Mouse (Mus musculus): Measurements from ENCODE around the gene A430005L14Rik. TPM values are rescaled to one million over a fixed set of nuclear protein-coding genes. Genes with fewer than 3 reads are reported as not detected.

The A430005L14Rik gene
- 117 and 121 TPM in 2 replicates for polyA plus RNA-seq (2012)

DNA sequence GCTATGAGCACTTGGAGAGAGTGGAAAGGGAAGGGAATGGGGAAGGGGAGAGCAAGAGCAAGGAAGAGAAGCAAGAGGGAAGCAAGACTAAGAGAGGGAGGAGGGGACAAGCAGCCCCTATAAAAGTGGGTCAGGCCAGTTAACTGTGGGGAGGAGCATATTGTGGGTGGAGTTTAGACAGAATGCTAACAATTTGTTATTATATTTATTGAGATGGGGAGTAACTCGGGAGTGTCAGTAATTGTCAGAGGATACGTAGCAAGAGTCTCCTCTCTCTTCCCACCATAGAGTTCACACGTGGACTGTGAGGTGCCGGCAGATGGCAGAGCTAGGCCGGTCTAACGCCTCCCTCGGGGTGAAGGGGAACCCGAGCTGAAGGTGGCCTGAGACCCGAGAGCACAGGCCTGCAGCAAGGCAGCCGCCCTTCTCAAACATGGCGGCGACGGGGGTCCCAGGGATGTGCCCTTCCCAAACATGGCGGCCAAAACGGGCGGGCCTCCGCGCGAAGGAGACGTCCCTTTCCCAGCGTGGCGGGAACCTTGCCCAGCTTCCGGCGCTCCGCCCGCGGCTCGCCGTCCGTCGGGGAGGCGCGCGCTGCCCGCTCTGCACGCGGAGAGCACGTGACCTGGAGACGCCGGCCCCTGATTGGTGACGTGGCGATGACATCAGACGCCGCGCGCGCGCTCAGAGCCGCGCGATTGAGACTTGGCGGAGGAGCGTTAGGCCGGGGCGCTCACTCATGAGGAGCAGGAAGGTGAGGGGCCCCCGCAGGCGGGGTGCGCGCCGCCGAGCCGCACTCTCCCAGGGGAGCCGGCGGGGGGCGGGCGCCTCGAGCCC lies at the start of gene A430005L14Rik:
Gene A430005L14Rik (plus strand): TSS at position 669 of the 837 bp plus-strand sequence.
- TF ChIP-seq GATA1 (IDR thresholded peaks at IDR 0.05; ENCODE audit: low read length), result no peak

DNA sequence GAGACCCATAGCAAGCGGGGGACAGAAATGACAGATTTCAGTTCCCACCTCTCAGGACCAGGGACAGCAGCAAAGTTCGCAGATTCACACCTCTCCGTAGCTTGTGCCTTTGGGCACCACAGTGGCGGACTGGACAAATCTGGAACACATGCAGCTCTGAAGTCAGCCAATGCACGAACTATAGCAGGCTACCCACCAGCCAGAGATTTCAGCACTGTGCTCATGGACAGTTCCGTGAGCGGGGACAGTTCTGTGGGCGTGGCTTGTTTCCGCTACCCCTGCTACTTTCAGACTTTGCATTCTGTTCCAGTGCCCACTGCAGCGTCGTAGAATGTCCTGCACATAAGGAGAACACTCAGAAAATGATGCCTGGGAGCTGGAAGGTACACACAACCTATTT lies 49.5 kb upstream of the A430005L14Rik start:
- no peak for TF ChIP-seq GATA1 (IDR thresholded peaks at IDR 0.05; ENCODE audit: low read length)

- no peak for TF ChIP-seq GATA1 (IDR thresholded peaks at IDR 0.05; ENCODE audit: low read length)
Measured at GRCm38 (mm10) chr4:153913635-153914034, 43.4 kb upstream of the A430005L14Rik start.

- no peak for TF ChIP-seq GATA1 (IDR thresholded peaks at IDR 0.05; ENCODE audit: low read length)
Measured at GRCm38 (mm10) chr4:153917773-153918500, 39.1 kb upstream of the A430005L14Rik start.

GRCm38 (mm10) chr4:153920517-153921233 lies 36.4 kb upstream of the A430005L14Rik start:
- TF ChIP-seq GATA1 (IDR thresholded peaks at IDR 0.05; ENCODE audit: low read length), result no peak

GRCm38 (mm10) chr4:153928772-153929299 lies 28.2 kb upstream of the A430005L14Rik start:
- no peak for TF ChIP-seq GATA1 (IDR thresholded peaks at IDR 0.05; ENCODE audit: low read length)

DNA sequence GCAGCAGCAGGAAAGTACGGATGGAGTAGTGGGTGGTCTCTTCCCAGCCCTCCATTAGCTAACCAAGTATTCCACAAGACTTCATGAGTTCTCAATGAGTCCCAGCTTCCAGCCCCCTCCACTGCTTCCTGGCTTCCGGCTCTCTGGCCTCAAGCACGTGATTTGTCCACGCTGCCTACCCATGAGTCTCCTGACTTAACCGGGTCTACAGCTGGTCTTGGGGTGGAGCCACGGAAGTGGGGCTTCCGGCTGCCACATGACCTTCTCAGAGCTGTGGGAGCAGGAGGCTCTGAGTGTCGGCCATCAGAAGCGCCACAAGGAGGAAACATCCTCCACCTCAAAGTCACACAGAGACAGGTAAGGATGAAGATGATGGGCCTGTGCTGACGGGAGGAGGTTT lies 27.6 kb upstream of the A430005L14Rik start:
- no peak for TF ChIP-seq GATA1 (IDR thresholded peaks at IDR 0.05; ENCODE audit: low read length)

GRCm38 (mm10) chr4:153929921-153930320 lies 27.1 kb upstream of the A430005L14Rik start:
- TF ChIP-seq GATA1 (IDR thresholded peaks at IDR 0.05; ENCODE audit: low read length), result no peak

DNA sequence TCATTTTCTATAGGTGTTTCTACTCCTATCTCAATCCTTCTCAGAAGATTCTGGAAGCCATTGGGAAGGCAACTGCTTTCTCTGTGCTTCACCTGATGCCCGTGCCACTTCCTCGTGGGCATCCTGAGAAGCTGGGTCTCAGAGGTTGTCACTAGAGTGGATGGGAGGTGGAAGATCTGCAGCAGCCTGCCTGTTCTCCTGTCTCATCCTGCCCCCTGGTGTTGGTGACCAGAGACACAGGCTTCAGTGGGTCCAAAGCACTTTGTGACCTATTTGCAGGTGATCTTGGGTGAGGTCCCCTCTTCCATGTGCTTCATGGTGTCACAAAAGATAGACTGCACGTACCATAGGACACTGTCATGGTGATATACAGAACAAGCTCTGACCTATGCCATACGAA lies 13.8 kb upstream of the A430005L14Rik start:
- TF ChIP-seq GATA1 (IDR thresholded peaks at IDR 0.05; ENCODE audit: low read length), result no peak

DNA sequence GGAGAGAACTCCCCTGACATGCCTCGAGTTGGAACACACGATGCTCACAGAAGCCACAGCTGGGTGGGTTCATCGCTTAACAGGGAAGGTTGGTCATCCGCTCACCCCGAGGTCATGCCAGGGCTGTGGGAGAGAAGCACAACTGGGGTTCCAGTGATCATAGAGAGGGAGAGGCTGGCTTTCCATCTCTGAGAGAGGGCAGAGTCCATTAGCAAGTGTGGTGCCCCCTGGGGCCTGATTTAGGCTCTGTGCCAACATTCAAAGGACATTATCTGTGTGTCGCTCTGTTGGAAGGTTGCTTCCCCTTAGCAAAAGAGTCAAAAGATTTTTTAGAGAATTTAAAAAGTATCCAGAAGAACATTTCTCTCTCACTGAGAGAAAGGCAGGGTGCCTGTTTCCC lies 12.8 kb upstream of the A430005L14Rik start:
- no peak for TF ChIP-seq GATA1 (IDR thresholded peaks at IDR 0.05; ENCODE audit: low read length)

DNA sequence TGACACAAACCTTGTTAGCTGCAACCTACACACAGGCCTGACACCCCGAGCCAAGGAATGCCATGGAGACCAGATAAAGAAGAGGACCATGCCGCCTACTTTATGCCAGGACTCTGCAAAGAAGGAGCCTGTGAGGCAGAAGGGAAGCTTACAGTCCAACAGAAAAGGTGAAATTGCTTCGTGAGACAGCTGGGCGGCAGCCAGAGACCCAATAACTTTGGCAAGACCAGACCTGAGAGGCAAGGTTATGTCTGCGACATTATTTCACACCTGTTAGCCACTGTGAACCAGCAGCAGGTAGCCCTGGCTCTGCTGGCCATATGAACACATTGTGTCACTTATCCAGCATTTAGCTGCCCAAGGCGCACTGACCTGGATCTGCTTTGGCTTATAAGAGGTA lies 11.3 kb upstream of the A430005L14Rik start:
- TF ChIP-seq GATA1 (IDR thresholded peaks at IDR 0.05; ENCODE audit: low read length), result no peak

DNA sequence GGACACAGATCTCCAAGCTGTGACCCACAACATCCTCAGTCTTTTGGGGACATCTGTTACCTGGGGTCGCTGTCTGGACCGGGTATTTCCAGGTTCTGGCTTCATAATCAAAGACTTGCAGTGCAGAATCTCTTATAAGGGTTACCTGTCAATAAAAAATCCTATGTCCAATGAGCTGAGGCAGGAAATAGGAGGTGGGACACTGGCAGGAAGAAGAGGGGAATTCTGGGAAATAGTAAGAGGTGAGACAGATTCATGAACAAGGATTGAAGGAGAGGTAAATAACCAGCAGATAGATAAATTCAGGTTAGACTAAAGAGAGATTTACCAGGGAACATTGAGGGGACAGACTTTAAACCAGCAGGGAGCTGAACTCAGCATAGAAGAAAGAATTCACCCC lies 6.7 kb upstream of the A430005L14Rik start:
- TF ChIP-seq GATA1 (IDR thresholded peaks at IDR 0.05; ENCODE audit: low read length), result no peak

DNA sequence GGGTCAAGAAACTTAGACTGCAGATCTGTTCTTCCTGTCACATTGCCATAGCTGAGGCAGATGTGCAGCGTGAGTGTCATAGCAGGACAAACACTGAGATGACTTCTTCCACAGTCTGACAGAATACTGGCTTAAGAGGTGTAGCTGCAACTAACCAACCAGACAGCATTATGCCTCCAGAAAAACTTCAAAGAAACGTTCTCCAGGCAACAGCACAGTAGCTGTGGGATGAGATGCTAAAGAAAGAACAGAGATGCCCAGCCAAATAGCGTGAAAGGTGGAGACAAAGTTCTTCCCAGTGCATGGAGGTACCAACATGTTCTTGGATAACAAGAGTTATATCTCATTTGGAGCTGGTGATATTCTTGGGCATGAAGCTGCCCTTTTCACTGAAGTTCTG lies 5.9 kb upstream of the A430005L14Rik start:
- no peak for TF ChIP-seq GATA1 (IDR thresholded peaks at IDR 0.05; ENCODE audit: low read length)

DNA sequence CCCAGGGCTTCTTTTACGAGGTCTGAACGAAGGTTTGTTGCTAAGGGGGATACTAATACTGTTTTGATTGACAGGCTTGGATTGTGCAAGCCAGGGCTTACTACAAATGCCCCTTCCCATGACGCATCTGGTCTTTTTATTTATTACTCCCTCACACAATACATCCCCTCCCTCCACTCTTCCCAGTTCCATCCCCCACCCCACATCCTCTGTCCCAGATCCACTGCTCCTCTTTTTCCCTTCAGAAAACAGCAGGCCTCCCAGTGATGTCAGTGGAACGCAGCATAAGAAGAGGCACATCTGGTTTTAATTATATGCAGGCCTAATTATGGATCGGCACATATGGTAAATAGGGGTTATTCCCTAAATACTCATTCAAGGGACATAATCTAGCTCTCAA lies 5.3 kb upstream of the A430005L14Rik start:
- no peak for TF ChIP-seq GATA1 (IDR thresholded peaks at IDR 0.05; ENCODE audit: low read length)

GRCm38 (mm10) chr4:153955651-153956050 lies 1.4 kb upstream of the A430005L14Rik start:
- TF ChIP-seq GATA1 (IDR thresholded peaks at IDR 0.05; ENCODE audit: low read length), result no peak
